Mouse (Mus musculus) limb, embryonic 11.5 days (tissue): ENCODE measurements around the gene Itga9. TPM values are rescaled to one million over a fixed set of nuclear protein-coding genes. Genes with fewer than 3 reads are reported as not detected.

Source experiments
- ATAC-seq: fragments of 200-750 bp; cut with Nextera tagmentation; 2 replicates; pipeline ENCODE4 v1.8.0; 2017; ENCODE audit warnings: low read depth; ENCODE audit not compliant: insufficient number of reproducible peaks, low FRiP score, low TSS enrichment
- DNase-seq: peaks from one replicate; pipeline ENCODE4 v3.0.0-alpha.2; 2015; ENCODE audit warnings: low spot score
- H3K27ac ChIP-seq: fragments of 300-500 bp; sonication (generic); replicated peaks from 2 replicates; pipeline ENCODE4 v1.5.1; 2014; ENCODE audit warnings: low read depth, mild to moderate bottlenecking, low read length
- H3K27me3 ChIP-seq: fragments of 300-500 bp; sonication (generic); 2 replicates; pipeline ENCODE4 v1.6.1; 2014; ENCODE audit warnings: mild to moderate bottlenecking, low read length, mixed read lengths; ENCODE audit not compliant: control insufficient read depth, insufficient read depth
- H3K36me3 ChIP-seq: fragments of 300-500 bp; sonication (generic); 2 replicates; pipeline ENCODE4 v1.6.1; 2014; ENCODE audit warnings: mild to moderate bottlenecking, low read length, moderate library complexity, mixed read lengths; ENCODE audit not compliant: control insufficient read depth, insufficient read depth
- H3K4me1 ChIP-seq: fragments of 300-500 bp; sonication (generic); 2 replicates; pipeline ENCODE4 v1.6.1; 2014; ENCODE audit warnings: low read length, mixed read lengths; ENCODE audit not compliant: control insufficient read depth, insufficient read depth
- H3K4me2 ChIP-seq: fragments of 300-500 bp; sonication (generic); 2 replicates; pipeline ENCODE4 v1.6.1; 2014; ENCODE audit warnings: low read depth, mild to moderate bottlenecking, moderate library complexity; ENCODE audit not compliant: severe bottlenecking
- H3K4me3 ChIP-seq: fragments of 300-500 bp; sonication (generic); 2 replicates; pipeline ENCODE4 v1.5.1; 2014; ENCODE audit warnings: low read depth, low read length
- H3K9ac ChIP-seq: fragments of 300-500 bp; sonication (generic); 2 replicates; pipeline ENCODE4 v1.6.1; 2014; ENCODE audit warnings: mild to moderate bottlenecking, low read length
- H3K9me3 ChIP-seq: fragments of 300-500 bp; sonication (generic); 2 replicates; pipeline ENCODE4 v1.6.1; 2016; ENCODE audit warnings: low read length; ENCODE audit not compliant: control insufficient read depth
- WGBS: fragments of 180-500 bp; shearing (Covaris S2); extraction: QIAGEN DNeasy Blood & Tissue Kit; methylation state at CpG from one replicate; pipeline ENCODE4 v1.1.7; 2014; 5-methylcytosine and 5-hydroxymethylcytosine counted together
- polyA plus RNA-seq: library from polyadenylated mRNA; unstranded; fragments of >200 nt; fragmentation: Nextera tagmentation; extraction: Ambion mirVana; gene quantifications from 2 replicates; pipeline ENCODE4 v1.2.1, GENCODE M21; 2014

The Itga9 gene
- polyA plus RNA-seq, 1 experiment from 2014 or later = 7.7 TPM

DNA sequence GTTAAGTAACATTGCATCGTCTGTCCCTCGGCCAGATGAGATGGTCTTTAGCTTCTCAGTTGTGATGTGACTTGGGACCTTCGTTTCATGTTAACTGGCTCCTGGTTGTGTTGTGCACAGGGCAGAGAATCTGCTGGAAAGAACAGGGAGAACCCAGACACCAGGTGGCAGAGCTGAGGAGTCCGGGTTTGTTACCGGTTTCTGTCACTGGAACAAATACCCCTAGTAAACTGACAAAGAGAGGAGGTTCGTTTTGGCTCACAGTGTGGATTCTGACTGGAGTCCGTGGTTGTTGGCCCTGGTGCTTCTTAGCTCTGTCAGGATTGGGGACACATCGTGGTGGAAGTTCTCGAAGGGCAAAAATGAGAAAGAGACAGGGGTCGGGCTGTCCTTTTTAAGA is 3.6 kb downstream of the Itga9 start:
- Histone ChIP-seq H3K9ac (no peak overlapping the region), H3K36me3 (no peaks in the 10 kb centered on the region; the same call in 1 of the 2 replicates), H3K4me2 (no peak overlapping the region), H3K4me3 (no peak overlapping the region), H3K9me3 (no peaks in the 10 kb centered on the region), H3K27me3 (no peaks in the 10 kb centered on the region), H3K4me1 (peaks cover 24% of the 10 kb centered on the region), H3K27ac (no peak overlapping the region)
- ATAC-seq (no peak), DNase-seq (peak; percentile 57)
- 65% methylated on average over 10 of the region's 10 CpGs for WGBS

DNA sequence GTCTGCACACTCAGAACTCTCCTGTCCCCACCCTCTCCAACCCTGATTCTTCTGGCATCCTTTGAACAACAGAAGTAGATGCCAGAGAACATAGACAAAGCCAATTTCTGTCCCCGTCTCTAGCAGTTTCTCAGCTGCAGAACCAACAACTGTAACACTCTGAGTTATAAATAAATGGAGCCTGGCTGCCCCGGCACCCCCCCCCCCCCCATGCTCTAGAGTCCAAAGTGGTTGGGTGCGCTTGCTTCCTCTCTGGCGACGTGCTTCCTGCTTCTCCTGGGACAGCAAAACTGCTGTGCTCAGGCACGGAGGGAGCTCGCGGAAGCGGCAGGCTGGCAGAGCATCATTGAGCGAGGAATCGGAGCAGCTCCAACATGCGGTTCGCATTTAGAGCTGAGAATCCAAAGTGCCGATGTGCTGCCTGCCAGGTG is 4.6 kb downstream of the Itga9 start:
- WGBS = 52% methylated on average over 14 of the region's 14 CpGs
- H3K36me3 ChIP-seq = no peaks in the 10 kb centered on the region; the same call in 1 of the 2 replicates
- peaks cover 24% of the 10 kb centered on the region for H3K4me1 ChIP-seq
- ATAC-seq = no peak
- no peaks in the 10 kb centered on the region for H3K27me3 ChIP-seq
- no peak overlapping the region for H3K27ac ChIP-seq
- DNase-seq = no peak
- H3K9me3 ChIP-seq = no peaks in the 10 kb centered on the region
- no peak overlapping the region for H3K4me2 ChIP-seq
- no peak overlapping the region for H3K4me3 ChIP-seq
- no peak overlapping the region for H3K9ac ChIP-seq

DNA sequence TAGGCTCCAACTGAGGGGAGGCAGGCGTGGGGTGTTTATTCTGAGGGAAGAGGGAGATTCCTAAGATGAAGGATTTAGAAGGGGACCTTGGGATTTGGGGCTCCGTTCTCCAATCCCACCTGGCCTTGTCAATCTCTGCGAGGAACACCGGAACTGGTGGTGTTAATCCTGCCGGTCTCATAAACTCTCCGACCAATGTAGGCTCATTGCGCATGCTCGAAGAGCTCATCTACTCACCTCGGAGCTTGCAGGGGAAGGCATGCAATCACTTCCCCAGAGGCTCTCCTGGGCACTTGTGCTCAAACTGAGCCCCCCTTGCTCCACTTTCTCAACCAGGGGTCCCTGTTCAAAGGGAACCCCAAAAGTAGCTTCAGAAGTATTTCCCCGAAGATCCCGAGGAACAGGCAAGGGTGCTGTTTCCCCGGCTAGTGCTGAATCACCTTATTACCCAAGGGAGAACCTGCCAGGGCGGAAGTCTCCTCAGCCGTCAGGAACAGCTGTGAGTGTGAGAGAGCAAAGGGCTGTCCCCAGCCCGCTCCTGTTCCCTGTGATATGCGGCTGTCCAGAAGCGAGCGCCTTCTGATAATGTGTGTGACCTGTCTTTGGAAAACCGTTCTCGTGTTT is 5.6 kb downstream of the Itga9 start:
- Histone ChIP-seq H3K9me3 (no peaks in the 10 kb centered on the region), H3K36me3 (no peaks in the 10 kb centered on the region; the same call in 1 of the 2 replicates), H3K9ac (no peak overlapping the region), H3K27me3 (no peaks in the 10 kb centered on the region), H3K27ac (no peak overlapping the region), H3K4me3 (no peak overlapping the region), H3K4me2 (no peak overlapping the region), H3K4me1 (peaks cover 23% of the 10 kb centered on the region)
- DNase-seq (peak; percentile 53), ATAC-seq (no peak)
- 43% methylated on average over 20 of the region's 20 CpGs for WGBS

DNA sequence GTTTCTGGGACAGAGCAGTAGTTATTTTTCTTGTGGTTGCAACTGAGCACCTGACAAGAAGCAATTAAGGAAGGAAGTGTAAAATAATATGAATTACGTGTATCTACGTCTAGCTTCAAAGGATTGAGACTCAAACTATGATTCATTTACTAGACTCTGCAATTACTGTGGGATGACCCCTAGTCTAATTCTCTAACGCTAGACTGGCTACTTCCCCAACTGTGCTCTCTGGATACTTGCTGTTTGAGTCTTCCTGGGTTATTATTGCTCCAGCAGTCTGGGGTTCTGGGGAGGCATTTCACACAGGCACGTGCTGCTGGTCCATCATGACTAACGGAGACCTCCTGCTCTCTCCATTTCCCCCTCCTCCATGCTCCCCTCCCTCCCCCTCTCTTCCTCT is 10.7 kb downstream of the Itga9 start:
- DNase-seq (no peak), ATAC-seq (no peak)
- no peaks in the 10 kb centered on the region for H3K36me3 ChIP-seq
- no peaks in the 10 kb centered on the region for H3K27me3 ChIP-seq
- no peaks in the 10 kb centered on the region for H3K9me3 ChIP-seq
- H3K4me3 ChIP-seq = no peak overlapping the region
- WGBS = 51% methylated on average over 5 of the region's 5 CpGs
- peaks cover 2% of the 10 kb centered on the region; the same call in 1 of the 2 replicates for H3K4me1 ChIP-seq
- H3K4me2 ChIP-seq = no peak overlapping the region
- no peak overlapping the region for H3K9ac ChIP-seq
- no peak overlapping the region for H3K27ac ChIP-seq

DNA sequence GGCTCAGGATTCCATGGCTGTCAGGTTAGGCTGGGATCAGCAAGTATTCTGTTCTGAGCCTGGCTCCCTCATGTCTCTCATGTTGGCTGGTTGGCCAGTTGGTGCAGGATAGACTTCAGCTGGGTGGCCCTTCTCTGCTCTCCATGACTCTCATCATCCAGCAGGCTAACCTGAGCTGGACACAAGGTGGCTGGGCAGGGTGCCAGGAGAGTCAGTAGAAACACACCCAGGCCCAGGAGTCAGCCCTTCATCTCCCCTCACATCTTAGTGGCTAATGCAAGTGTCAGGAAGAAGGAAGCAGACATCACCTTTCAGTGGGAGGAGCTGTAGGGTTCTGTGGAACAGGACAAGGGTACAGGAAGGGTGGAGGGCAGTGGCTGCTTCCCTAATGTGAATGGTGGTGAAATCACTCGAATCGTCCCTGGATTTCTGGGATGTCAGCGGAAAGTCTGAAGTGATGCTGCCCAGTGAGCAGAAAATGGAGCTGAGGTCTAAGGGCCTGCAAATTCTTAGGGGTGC is 12.3 kb downstream of the Itga9 start:
- H3K9me3 ChIP-seq = no peaks in the 10 kb centered on the region
- H3K27me3 ChIP-seq = no peaks in the 10 kb centered on the region
- DNase-seq (no peak), ATAC-seq (no peak)
- H3K4me2 ChIP-seq = no peak overlapping the region
- no peak overlapping the region for H3K27ac ChIP-seq
- H3K4me1 ChIP-seq = peaks cover 4% of the 10 kb centered on the region
- H3K4me3 ChIP-seq = no peak overlapping the region
- WGBS = 93% methylated on average over 3 of the region's 3 CpGs
- H3K36me3 ChIP-seq = no peaks in the 10 kb centered on the region
- H3K9ac ChIP-seq = no peak overlapping the region

DNA sequence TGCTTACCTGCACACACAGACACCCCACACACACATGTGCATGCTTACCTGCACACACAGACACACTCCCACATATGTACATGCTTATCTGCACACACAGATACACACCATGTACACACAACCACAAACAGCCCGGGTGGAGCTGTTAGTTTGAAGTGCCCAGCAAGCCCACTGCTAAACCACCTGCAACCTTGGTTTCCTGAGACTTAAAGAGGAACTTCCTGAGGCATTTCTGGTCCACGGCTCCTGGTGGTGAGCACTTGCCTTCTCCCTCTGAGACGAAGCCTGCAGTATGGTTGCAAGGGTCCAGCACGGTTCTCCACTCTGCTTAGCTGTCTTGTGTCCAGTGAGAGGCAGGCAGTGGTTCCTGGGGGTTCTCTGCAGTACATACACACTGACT is 14.3 kb downstream of the Itga9 start:
- no peak overlapping the region for H3K4me3 ChIP-seq
- 72% methylated on average over 4 of the region's 4 CpGs for WGBS
- H3K4me1 ChIP-seq = peaks cover 10% of the 10 kb centered on the region

DNA sequence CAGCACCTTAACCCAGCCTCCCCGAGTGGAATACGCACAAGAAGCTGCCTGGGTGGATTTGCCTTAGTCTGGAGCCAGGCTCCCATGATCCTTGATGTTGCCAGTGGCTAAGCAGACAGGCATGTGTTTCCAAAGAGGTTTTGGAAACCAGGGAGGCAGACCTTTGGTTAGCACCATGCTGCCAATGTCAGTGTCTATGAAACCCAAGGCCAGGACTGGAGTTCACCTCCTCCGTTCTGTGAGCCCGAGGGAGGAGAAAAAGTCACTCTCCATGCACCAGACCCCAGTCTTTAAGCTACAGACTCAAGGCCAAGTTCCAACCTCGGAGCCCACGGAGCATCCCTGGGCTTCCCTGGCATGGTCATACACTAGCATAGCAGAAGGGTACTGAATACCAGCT is 15.2 kb downstream of the Itga9 start:
- Histone ChIP-seq H3K4me1 (peaks cover 10% of the 10 kb centered on the region), H3K4me2 (no peak overlapping the region), H3K27ac (no peak overlapping the region), H3K36me3 (no peaks in the 10 kb centered on the region), H3K9ac (no peak overlapping the region), H3K9me3 (no peaks in the 10 kb centered on the region), H3K27me3 (no peaks in the 10 kb centered on the region), H3K4me3 (no peak overlapping the region)
- 88% methylated on average over 6 of the region's 6 CpGs for whole genome bisulfite sequencing
- ATAC-seq = no peak
- DNase-seq = no peak

More for the DNA sequence above, 14.3 kb downstream of the Itga9 start:
- DNase-seq (no peak), ATAC-seq (no peak)
- H3K4me2 ChIP-seq = no peak overlapping the region
- no peaks in the 10 kb centered on the region for H3K27me3 ChIP-seq
- H3K36me3 ChIP-seq = no peaks in the 10 kb centered on the region
- no peaks in the 10 kb centered on the region for H3K9me3 ChIP-seq
- no peak overlapping the region for H3K27ac ChIP-seq
- no peak overlapping the region for H3K9ac ChIP-seq

DNA sequence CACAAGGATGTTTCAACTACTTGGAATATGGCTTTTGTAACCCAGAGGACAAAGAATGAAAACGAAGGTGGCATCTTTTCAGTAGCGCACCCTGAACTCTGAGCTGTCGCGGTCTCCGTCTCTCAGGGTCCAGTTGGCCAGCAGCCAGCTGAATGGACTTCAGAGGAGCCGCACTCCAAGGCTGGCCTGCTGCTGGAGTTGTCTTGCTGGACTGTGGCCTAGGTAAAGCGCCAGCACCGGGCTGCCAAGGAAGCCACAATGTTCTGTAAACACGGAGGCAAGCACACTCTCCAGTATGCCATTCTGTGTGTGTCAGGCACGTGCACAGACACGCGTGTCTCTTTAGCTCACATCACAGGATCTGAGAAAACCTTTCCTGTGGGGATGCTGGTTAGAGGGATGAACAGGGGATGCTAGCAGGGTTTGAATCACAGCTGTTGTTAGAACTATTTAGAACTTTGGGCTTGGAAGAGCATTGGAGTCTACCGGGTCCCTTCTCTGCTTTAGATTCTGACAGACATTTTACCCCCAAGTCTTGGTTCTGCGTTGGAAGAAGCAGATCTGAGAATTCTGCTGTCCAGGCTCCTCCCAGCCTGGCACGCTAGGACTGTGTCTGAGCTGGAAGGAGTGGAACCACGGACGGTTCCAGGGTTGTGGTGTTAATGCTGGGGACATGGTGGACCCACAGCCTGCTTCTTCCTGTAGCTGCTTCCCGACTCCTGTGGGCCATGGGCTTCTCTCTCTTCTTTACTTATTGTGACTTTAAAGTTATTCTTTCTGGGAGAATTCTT is 16.1 kb downstream of the Itga9 start:
- no peak overlapping the region for H3K27ac ChIP-seq
- DNase-seq = no peak
- H3K9me3 ChIP-seq = no peaks in the 10 kb centered on the region
- ATAC-seq = no peak
- WGBS = 88% methylated on average over 18 of the region's 18 CpGs
- no peak overlapping the region for H3K9ac ChIP-seq
- H3K36me3 ChIP-seq = no peaks in the 10 kb centered on the region
- H3K4me2 ChIP-seq = no peak overlapping the region
- H3K4me3 ChIP-seq = no peak overlapping the region
- no peaks in the 10 kb centered on the region for H3K27me3 ChIP-seq
- H3K4me1 ChIP-seq = peaks cover 10% of the 10 kb centered on the region
